Mouse (Mus musculus) limb, embryonic 12.5 days (tissue): ENCODE measurements around the gene Zdhhc4. TPM values are rescaled to one million over a fixed set of nuclear protein-coding genes. Genes with fewer than 3 reads are reported as not detected.

ENCODE experiments used
- ATAC-seq: fragments of 200-750 bp; cut with Nextera tagmentation; 2 replicates; pipeline ENCODE4 v1.8.0; 2017; ENCODE audit warnings: low read depth, moderate TSS enrichment; ENCODE audit not compliant: insufficient number of reproducible peaks, insufficient read depth, low FRiP score, low TSS enrichment
- H3K27ac ChIP-seq: fragments of 300-500 bp; sonication (generic); 2 replicates; pipeline ENCODE4 v1.5.1; 2016; ENCODE audit warnings: mild to moderate bottlenecking, moderate library complexity
- H3K27me3 ChIP-seq: fragments of 300-500 bp; sonication (generic); 2 replicates; pipeline ENCODE4 v1.6.1; 2016; ENCODE audit warnings: mild to moderate bottlenecking, moderate library complexity
- H3K36me3 ChIP-seq: fragments of 300-500 bp; sonication (generic); 2 replicates; pipeline ENCODE4 v1.6.1; 2016; ENCODE audit warnings: mild to moderate bottlenecking, moderate library complexity
- H3K4me1 ChIP-seq: fragments of 300-500 bp; sonication (generic); replicated peaks from 2 replicates; pipeline ENCODE4 v1.6.1; 2016
- H3K4me2 ChIP-seq: fragments of 300-500 bp; sonication (generic); 2 replicates; pipeline ENCODE4 v1.6.1; 2016; ENCODE audit warnings: mild to moderate bottlenecking, moderate library complexity
- H3K4me3 ChIP-seq: fragments of 300-500 bp; sonication (generic); replicated peaks from 2 replicates; pipeline ENCODE4 v1.5.1; 2016; ENCODE audit warnings: mild to moderate bottlenecking
- H3K9ac ChIP-seq: fragments of 300-500 bp; sonication (generic); replicated peaks from 2 replicates; pipeline ENCODE4 v1.6.1; 2016; ENCODE audit warnings: mild to moderate bottlenecking, moderate library complexity
- H3K9me3 ChIP-seq: fragments of 300-500 bp; sonication (generic); 2 replicates; pipeline ENCODE4 v1.6.1; 2016; ENCODE audit warnings: mild to moderate bottlenecking, moderate library complexity
- WGBS: fragments of 180-500 bp; shearing (Covaris S2); methylation state at CpG from one replicate; pipeline ENCODE4 v1.1.7; 2016; 5-methylcytosine and 5-hydroxymethylcytosine counted together
- polyA plus RNA-seq: library from polyadenylated mRNA; unstranded; fragments of >200 nt; fragmentation: Nextera tagmentation; extraction: Ambion mirVana; gene quantifications from 2 replicates; pipeline ENCODE4 v1.2.1, GENCODE M21; 2016

The Zdhhc4 gene
- polyA plus RNA-seq, 1 experiment from 2014 or later = 77.1 TPM

- H3K27me3 ChIP-seq = peaks cover 78% of the 10 kb centered on the region
- no peak overlapping the region for H3K27ac ChIP-seq
- no peak overlapping the region for H3K9ac ChIP-seq
- H3K4me2 ChIP-seq = no peak overlapping the region
- peaks cover 23% of the 10 kb centered on the region for H3K4me1 ChIP-seq
- ATAC-seq = no peak
- H3K9me3 ChIP-seq = no peaks in the 10 kb centered on the region
- H3K4me3 ChIP-seq = no peak overlapping the region
- no peaks in the 10 kb centered on the region for H3K36me3 ChIP-seq
- WGBS = 59% methylated on average over 5 of the region's 5 CpGs
These were observed 30.9 kb upstream of the Zdhhc4 start for GRCm38 (mm10) chr5:143360000-143360399.

DNA sequence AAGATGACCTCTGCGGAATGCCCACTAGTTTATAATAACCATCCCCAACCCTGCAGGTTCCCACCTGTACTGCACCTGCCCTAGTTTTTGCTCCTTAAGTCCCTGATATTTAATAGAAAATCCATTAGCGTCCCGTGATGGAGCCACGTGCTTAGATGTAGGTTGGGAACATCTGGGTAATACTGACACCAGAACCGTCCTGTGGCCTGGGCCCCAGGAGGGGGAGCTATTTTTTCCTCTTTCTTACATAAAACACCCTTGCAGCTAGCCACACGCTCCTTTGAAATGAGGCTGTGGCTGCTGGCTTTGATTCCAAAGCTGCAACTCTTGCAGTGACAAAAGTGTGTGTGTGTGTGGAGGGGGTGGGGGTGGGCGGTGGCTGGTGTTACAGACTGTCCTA is 30.2 kb upstream of the Zdhhc4 start:
- Histone ChIP-seq H3K36me3 (no peaks in the 10 kb centered on the region), H3K9ac (no peak overlapping the region), H3K27me3 (peaks cover 76% of the 10 kb centered on the region), H3K9me3 (no peaks in the 10 kb centered on the region), H3K4me2 (no peak overlapping the region), H3K27ac (no peak overlapping the region), H3K4me1 (peaks cover 20% of the 10 kb centered on the region), H3K4me3 (no peak overlapping the region)
- ATAC-seq = no peak
- WGBS = 32% methylated on average over 7 of the region's 7 CpGs

DNA sequence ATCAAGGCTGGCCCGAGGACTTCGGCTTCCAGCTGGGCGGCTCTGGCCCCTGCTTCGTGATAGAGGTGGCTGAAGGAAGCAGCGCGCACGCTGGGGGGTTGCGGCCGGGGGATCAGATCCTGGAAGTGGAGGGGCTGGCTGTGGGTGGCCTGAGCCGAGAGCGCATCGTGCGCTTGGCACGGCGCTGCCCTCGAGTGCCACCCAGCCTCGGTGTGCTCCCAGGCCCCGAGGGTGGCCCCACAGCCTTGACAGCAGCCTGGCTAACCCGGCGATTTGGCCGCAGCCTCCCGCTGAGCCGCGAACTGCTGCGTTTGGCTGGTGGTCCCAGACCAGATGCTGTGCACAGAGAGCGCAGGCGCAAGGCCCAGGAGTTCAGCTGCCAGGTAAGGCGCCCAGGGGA is 28.5 kb upstream of the Zdhhc4 start:
- H3K36me3 ChIP-seq = no peaks in the 10 kb centered on the region
- H3K9ac ChIP-seq = peak overlapping the region; percentile 52
- H3K27ac ChIP-seq = no peak overlapping the region
- H3K4me3 ChIP-seq = peak overlapping the region; percentile 34
- H3K27me3 ChIP-seq = peaks cover 63% of the 10 kb centered on the region
- WGBS = 2% methylated on average over 26 of the region's 28 CpGs
- peak overlapping the region; percentile 59 for H3K4me2 ChIP-seq
- 0 out of 2 replicates have a peak, but pooled peaks cover 3% of the 10 kb centered on the region for H3K9me3 ChIP-seq
- ATAC-seq = no peak
- peaks cover 12% of the 10 kb centered on the region for H3K4me1 ChIP-seq

DNA sequence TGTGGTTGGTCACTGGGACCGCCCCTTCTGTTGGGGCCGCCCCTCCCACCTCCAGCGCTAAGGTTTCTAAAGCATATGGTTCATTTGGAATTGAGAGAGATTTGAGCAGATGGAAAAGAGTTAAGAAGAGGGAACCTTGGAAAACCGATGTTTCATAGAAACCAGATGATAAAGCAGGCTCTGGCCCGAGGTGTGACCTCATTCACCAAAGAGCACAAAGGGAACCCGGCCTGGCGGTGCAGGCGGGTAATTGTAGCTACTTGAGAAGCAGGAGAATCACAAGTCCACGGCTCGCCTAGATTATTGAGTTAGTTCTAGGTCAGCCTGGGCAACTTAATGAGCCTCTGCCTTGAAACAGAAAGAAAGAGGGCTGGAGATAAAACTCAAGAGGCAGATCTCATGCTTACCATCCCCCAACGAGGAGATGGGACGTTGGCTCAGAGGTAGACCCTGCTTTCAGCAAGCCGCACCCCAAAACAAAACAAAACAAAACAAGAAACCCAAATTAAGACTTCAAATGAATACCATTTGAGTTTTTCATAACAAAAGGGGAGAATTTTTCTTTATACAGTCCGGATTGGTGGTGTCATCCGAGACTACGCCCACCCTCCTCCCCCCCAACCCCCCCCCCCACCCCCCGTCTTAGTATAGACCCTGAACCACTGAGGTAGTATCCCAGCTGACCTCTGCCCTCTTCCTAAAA is 27.8 kb upstream of the Zdhhc4 start, which contains the start of gene Grid2ip:
TSS of gene Grid2ip (plus strand) at position 653 of the 703 bp plus-strand sequence.
- H3K36me3 ChIP-seq = no peaks in the 10 kb centered on the region
- peak within 1 kb of the TSS; percentile 34 for H3K4me3 ChIP-seq
- WGBS = 19% methylated on average over 17 of the region's 17 CpGs
- ATAC-seq = no peak
- H3K27me3 ChIP-seq = peaks cover 60% of the 10 kb centered on the region
- no peak within 1 kb of the TSS for H3K27ac ChIP-seq
- H3K9me3 ChIP-seq = 0 out of 2 replicates have a peak, but pooled peaks cover 6% of the 10 kb centered on the region
- peak within 1 kb of the TSS; percentile 52 for H3K9ac ChIP-seq
- H3K4me1 ChIP-seq = peaks cover 12% of the 10 kb centered on the region
- peak within 1 kb of the TSS; percentile 59 for H3K4me2 ChIP-seq

- Histone ChIP-seq H3K4me2 (no peak overlapping the region), H3K27ac (no peak overlapping the region), H3K4me1 (peaks cover 12% of the 10 kb centered on the region), H3K9me3 (peaks cover 11% of the 10 kb centered on the region; the same call in 1 of the 2 replicates), H3K4me3 (no peak overlapping the region), H3K27me3 (peaks cover 52% of the 10 kb centered on the region), H3K9ac (no peak overlapping the region), H3K36me3 (no peaks in the 10 kb centered on the region)
- WGBS = 37% methylated on average over 5 of the region's 5 CpGs
- ATAC-seq = no peak
These were observed 27.0 kb upstream of the Zdhhc4 start for GRCm38 (mm10) chr5:143356017-143356416.

DNA sequence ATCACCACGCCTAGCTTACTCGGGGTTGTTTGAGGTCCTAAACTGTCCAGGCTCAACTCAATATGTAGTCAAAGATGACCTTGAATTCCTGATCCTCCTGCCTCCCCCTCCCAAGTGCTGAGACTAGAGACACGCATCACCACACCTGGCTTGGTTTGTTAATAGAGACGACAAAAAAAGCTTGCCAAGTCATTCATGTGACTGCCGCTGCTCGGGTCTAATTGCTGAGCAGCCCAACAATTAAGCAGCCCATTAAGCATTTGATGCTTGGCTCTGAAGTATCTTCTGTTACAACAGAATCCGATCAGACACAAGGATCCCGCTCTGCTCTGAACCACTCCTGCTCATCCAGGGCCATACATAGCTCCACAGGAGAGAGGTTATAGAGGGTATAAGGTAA is 17.3 kb upstream of the Zdhhc4 start:
- H3K36me3 ChIP-seq = no peaks in the 10 kb centered on the region
- H3K4me1 ChIP-seq = no peaks in the 10 kb centered on the region
- WGBS = 79% methylated on average over 8 of the region's 8 CpGs
- H3K4me2 ChIP-seq = no peak overlapping the region
- no peak overlapping the region for H3K27ac ChIP-seq
- peaks cover 15% of the 10 kb centered on the region; the same call in 1 of the 2 replicates for H3K9me3 ChIP-seq
- no peak overlapping the region for H3K4me3 ChIP-seq
- H3K27me3 ChIP-seq = no peaks in the 10 kb centered on the region; the same call in 1 of the 2 replicates
- H3K9ac ChIP-seq = no peak overlapping the region
- ATAC-seq = no peak

- H3K27me3 ChIP-seq = peaks cover 11% of the 10 kb centered on the region; the same call in 1 of the 2 replicates
- WGBS = 52% methylated on average over 6 of the region's 6 CpGs
- H3K36me3 ChIP-seq = no peaks in the 10 kb centered on the region
- ATAC-seq = no peak
- H3K4me1 ChIP-seq = no peaks in the 10 kb centered on the region
- H3K9ac ChIP-seq = no peak overlapping the region
- no peak overlapping the region for H3K4me2 ChIP-seq
- no peak overlapping the region for H3K27ac ChIP-seq
- H3K4me3 ChIP-seq = no peak overlapping the region
- no peaks in the 10 kb centered on the region for H3K9me3 ChIP-seq
These were observed 10.5 kb upstream of the Zdhhc4 start for GRCm38 (mm10) chr5:143339603-143340002.

DNA sequence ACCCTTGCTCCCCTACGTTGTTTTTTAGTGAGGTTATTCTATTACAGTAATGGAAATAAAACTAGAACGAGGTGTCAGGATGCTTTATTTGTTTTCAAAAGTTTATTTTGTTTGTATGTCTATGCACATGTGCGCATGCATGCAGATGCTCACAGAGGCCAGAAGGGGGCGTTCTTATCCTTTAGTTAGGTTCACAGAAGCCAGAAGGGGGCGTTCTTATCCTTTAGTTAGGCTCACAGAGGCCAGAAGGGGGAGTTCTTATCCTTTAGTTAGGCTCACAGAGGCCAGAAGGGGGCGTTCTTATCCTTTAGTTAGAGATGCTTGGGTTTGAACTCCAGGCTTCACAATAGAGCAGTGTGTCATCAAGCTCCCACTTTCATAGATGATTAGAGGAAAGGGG is 7.5 kb upstream of the Zdhhc4 start:
- peaks cover 11% of the 10 kb centered on the region; the same call in 1 of the 2 replicates for H3K27me3 ChIP-seq
- H3K4me3 ChIP-seq = no peak overlapping the region
- no peaks in the 10 kb centered on the region for H3K9me3 ChIP-seq
- H3K9ac ChIP-seq = no peak overlapping the region
- no peak overlapping the region for H3K4me2 ChIP-seq
- WGBS = 67% methylated on average over 6 of the region's 6 CpGs
- no peaks in the 10 kb centered on the region for H3K36me3 ChIP-seq
- ATAC-seq = no peak
- H3K4me1 ChIP-seq = no peaks in the 10 kb centered on the region
- no peak overlapping the region for H3K27ac ChIP-seq

DNA sequence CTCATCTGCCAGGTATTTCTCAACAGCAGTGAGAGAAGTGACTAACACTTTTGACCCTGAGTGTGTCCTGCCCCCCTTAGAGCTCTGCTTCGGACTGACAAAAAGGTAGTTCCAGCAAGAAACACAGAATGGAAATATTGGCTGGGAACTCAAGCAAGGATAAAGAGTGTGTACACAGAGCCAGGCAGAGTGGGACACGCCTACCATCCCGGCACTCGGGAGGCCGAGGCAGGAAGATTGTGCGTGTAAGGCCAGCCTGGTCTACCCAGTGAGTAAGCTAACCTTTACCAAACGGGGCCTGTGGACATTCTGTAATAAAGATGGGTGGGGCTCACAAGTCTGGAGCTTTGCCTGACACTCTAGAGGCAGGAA is 6.0 kb upstream of the Zdhhc4 start:
- Histone ChIP-seq H3K4me3 (no peak overlapping the region), H3K4me2 (no peak overlapping the region), H3K27ac (no peak overlapping the region), H3K9me3 (no peaks in the 10 kb centered on the region), H3K4me1 (peaks cover 2% of the 10 kb centered on the region), H3K27me3 (peaks cover 11% of the 10 kb centered on the region; the same call in 1 of the 2 replicates), H3K36me3 (no peaks in the 10 kb centered on the region), H3K9ac (no peak overlapping the region)
- WGBS = 81% methylated on average over 7 of the region's 7 CpGs
- no peak for ATAC-seq

- no peak overlapping the region for H3K4me3 ChIP-seq
- no peak for ATAC-seq
- no peak overlapping the region for H3K27ac ChIP-seq
- no peaks in the 10 kb centered on the region for H3K9me3 ChIP-seq
- no peak overlapping the region for H3K4me2 ChIP-seq
- no peaks in the 10 kb centered on the region for H3K36me3 ChIP-seq
- H3K27me3 ChIP-seq = peaks cover 7% of the 10 kb centered on the region; the same call in 1 of the 2 replicates
- WGBS = 76% methylated on average over 14 of the region's 14 CpGs
- peaks cover 7% of the 10 kb centered on the region for H3K4me1 ChIP-seq
- H3K9ac ChIP-seq = no peak overlapping the region
These were observed 5.5 kb upstream of the Zdhhc4 start for GRCm38 (mm10) chr5:143334418-143335088.

DNA sequence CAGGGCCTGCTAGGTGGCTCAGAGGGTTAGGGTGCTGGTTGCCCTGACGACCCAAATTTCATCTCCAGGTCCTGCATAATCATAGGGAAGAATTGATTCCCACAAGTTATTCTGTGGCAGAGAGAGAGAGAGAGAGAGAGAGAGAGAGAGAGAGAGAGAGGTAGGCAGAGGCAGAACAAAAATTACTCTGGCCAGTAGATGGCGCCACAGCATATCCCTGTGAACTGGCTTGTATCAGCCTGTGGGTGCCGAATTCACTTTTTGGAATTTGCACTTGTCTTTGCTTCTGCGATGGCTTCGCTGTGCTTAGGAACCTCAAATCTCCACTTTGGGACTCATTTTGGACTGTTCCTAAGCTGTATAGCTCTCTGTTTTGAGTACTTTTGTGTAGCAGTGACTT is 4.8 kb upstream of the Zdhhc4 start:
- no peak; the same call in 1 of the 2 replicates for ATAC-seq
- Histone ChIP-seq H3K27me3 (peaks cover 7% of the 10 kb centered on the region; the same call in 1 of the 2 replicates), H3K27ac (no peak overlapping the region), H3K4me3 (no peak overlapping the region), H3K4me2 (no peak overlapping the region), H3K4me1 (peaks cover 7% of the 10 kb centered on the region), H3K9me3 (no peaks in the 10 kb centered on the region), H3K36me3 (no peaks in the 10 kb centered on the region), H3K9ac (no peak overlapping the region)
- 12% methylated on average over 5 of the region's 5 CpGs for WGBS
